Mouse (Mus musculus) ES-E14 (cell line): ENCODE data around the gene Spry1.

ENCODE experiments used
- CHD2 ChIP-seq: IDR thresholded peaks from 2 replicates; pipeline ENCODE4 v1.6.1; 2014; ENCODE audit warnings: mild to moderate bottlenecking, low read depth, low read length, inconsistent platforms
- HCFC1 ChIP-seq: IDR thresholded peaks from 2 replicates; pipeline ENCODE4 v1.6.1; 2012; ENCODE audit warnings: low read length, inconsistent platforms, borderline replicate concordance; ENCODE audit not compliant: insufficient read depth
- ZNF384 ChIP-seq: IDR thresholded peaks from 2 replicates; pipeline ENCODE4 v1.6.1; 2012; ENCODE audit warnings: low read depth, low read length, inconsistent platforms

DNA sequence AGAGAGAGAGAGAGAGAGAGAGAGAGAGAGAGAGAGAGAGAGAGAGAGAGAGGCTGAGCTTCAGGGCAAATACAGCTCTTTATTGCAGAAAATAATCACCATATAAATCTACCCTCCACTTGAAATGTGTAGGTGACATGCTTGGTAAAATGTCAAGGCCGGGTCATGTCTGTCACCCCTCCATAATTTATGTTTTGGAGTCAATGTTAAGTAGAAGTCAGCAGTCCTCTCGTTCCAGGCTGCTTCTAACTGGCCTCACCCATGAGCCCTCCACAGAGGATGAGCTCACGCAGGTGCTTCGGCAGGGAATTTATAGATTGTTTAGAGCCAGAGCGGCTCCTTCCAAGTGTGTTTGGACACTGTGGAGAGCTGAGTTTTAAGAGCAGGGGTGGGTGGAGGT is 18.4 kb downstream of the Spry1 start:
- no peak for TF ChIP-seq HCFC1
- TF ChIP-seq CHD2 = no peak
- no peak for TF ChIP-seq ZNF384
